ENCODE assay signal across 8 mouse cellular contexts in the genomic region with DNA sequence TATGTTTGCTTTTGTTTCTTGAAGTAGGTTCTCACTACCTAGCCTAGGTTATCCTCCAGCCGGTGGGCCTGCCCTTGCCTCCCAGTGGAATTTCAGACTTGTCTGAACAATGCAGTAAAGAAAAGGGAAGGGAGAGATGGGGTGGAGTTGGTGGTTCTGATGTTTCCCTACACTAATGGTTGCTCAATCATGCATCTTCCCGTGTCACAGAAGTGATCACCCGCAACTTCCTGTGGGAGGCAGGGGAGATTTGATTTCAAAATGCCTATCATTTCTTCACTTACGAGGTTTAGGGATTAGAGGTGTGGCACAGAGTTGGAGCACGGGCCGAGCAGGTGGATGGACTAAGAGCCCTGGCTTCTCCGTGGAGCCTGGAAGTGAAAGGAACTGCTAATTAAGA. TPM values are rescaled to one million over a fixed set of nuclear protein-coding genes. Genes with fewer than 3 reads are reported as not detected.
DNase-seq lines count a peak whose midpoint lies in the region; ATAC-seq lines count a peak whose summit lies in the region.

No protein-coding gene starts in this region.

- no peak overlapping the region for H3K9ac ChIP-seq in kidney, embryonic 14.5 days (ENCODE audit: low read depth, low read length)
- H3K9ac ChIP-seq in heart, embryonic 16.5 days (ENCODE audit: low read length), result no peak overlapping the region
- H3K9ac ChIP-seq in lung, embryonic 15.5 days, result no peak overlapping the region

- peak overlapping the region; percentile 78 for H3K4me3 ChIP-seq in kidney, embryonic 14.5 days (ENCODE audit: low read length)
- peak overlapping the region; percentile 72 for H3K4me3 ChIP-seq in heart, embryonic 16.5 days (ENCODE audit: low read length)
- peak overlapping the region; percentile 74 for H3K4me3 ChIP-seq in lung, embryonic 15.5 days

- peak overlapping the region; percentile 64 for H3K4me2 ChIP-seq in kidney, embryonic 14.5 days (replicated peaks; ENCODE audit: low read depth, low read length)
- H3K4me2 ChIP-seq in heart, embryonic 16.5 days (ENCODE audit: low read depth, low read length), result peak overlapping the region; percentile 77
- peak overlapping the region; percentile 84 for H3K4me2 ChIP-seq in lung, embryonic 15.5 days

- H3K27me3 ChIP-seq in kidney, embryonic 14.5 days (ENCODE audit: control insufficient read depth, insufficient read depth, low read length), result no peaks in the 10 kb centered on the region
- H3K27me3 ChIP-seq in heart, embryonic 16.5 days (ENCODE audit: control insufficient read depth, insufficient read depth, low read length), result no peaks in the 10 kb centered on the region
- H3K27me3 ChIP-seq in lung, embryonic 15.5 days, result no peaks in the 10 kb centered on the region

- DNase-seq in kidney, adult 11 months, result no peak
- peak; percentile 62 for DNase-seq in ZHBTc4 (ENCODE audit: low read depth, low spot score)
- DNase-seq in retina, postnatal 7 days (ENCODE audit: low read depth, low spot score), result peak; percentile 32
- DNase-seq in left cerebral cortex, postnatal 4 days, result no peak
- no peak for DNase-seq in adrenal gland, adult 18-20 months (ENCODE audit: low spot score in 2 of 2)

- no peaks in the 10 kb centered on the region for H3K9me3 ChIP-seq in kidney, embryonic 14.5 days (ENCODE audit: control insufficient read depth, low read length)
- H3K9me3 ChIP-seq in heart, embryonic 16.5 days (replicated peaks; ENCODE audit: control insufficient read depth, low read length), result no peaks in the 10 kb centered on the region
- no peaks in the 10 kb centered on the region for H3K9me3 ChIP-seq in lung, embryonic 15.5 days

- WGBS in kidney, embryonic 14.5 days, result 26% methylated on average over 7 of the region's 7 CpGs
- WGBS in heart, embryonic 16.5 days, result 41% methylated on average over 7 of the region's 7 CpGs
- WGBS in lung, embryonic 15.5 days, result 37% methylated on average over 7 of the region's 7 CpGs

- peaks cover 12% of the 10 kb centered on the region for H3K36me3 ChIP-seq in kidney, embryonic 14.5 days (ENCODE audit: control insufficient read depth, insufficient read depth, low read length)
- H3K36me3 ChIP-seq in heart, embryonic 16.5 days (ENCODE audit: control insufficient read depth, insufficient read depth), result peaks cover 9% of the 10 kb centered on the region
- peaks cover 11% of the 10 kb centered on the region for H3K36me3 ChIP-seq in lung, embryonic 15.5 days

- peaks cover 13% of the 10 kb centered on the region; the same call in 1 of the 2 replicates for H3K4me1 ChIP-seq in kidney, embryonic 14.5 days (ENCODE audit: control insufficient read depth, insufficient read depth, low read length)
- peaks cover 16% of the 10 kb centered on the region for H3K4me1 ChIP-seq in heart, embryonic 16.5 days (ENCODE audit: control insufficient read depth, insufficient read depth, low read length)
- peaks cover 23% of the 10 kb centered on the region for H3K4me1 ChIP-seq in lung, embryonic 15.5 days

- intact Hi-C loops in left cerebral cortex, postnatal 4 days (cut with DNase I), result no loop called here

- no peak overlapping the region for H3K27ac ChIP-seq in kidney, embryonic 14.5 days (ENCODE audit: low read depth, low read length)
- H3K27ac ChIP-seq in heart, embryonic 16.5 days (ENCODE audit: low read length), result no peak overlapping the region
- H3K27ac ChIP-seq in lung, embryonic 15.5 days, result peak overlapping the region; percentile 81; the same call in 1 of the 2 replicates

- ATAC-seq in kidney, embryonic 14.5 days (ENCODE audit: low FRiP score, low TSS enrichment), result no peak
- ATAC-seq in heart, embryonic 16.5 days (replicated peaks; ENCODE audit: extremely low read depth, insufficient read depth, low FRiP score), result no peak
- ATAC-seq in lung, embryonic 15.5 days (ENCODE audit: borderline replicate concordance, extremely low read depth, low FRiP score, low TSS enrichment), result no peak

RNA-seq across cellular contexts. Expression of gene Degs1, which starts 0.6 kb away (rescaled TPM):
- 103 and 118 TPM in 2 replicates for polyA plus RNA-seq in kidney, embryonic 14.5 days (2014; fragmentation: Nextera tagmentation; extraction: Ambion mirVana)
- 165 and 187 TPM in 2 replicates for polyA plus RNA-seq in heart, embryonic 16.5 days (2015; fragmentation: Nextera tagmentation; extraction: Ambion mirVana)
- polyA plus RNA-seq in lung, embryonic 15.5 days (2015; fragmentation: Nextera tagmentation; extraction: Ambion mirVana), result 130 and 131 TPM in 2 replicates
- 10 to 100 TPM; 44.9 to 51.8 TPM for total RNA-seq in left cerebral cortex, postnatal 4 days (2021)
- total RNA-seq in adrenal gland, adult 18-20 months (2021), result 10 to 100 TPM; 77.1 to 82.5 TPM

RNA-seq across cellular contexts. Expression of gene Fbxo28, which starts 58.2 kb away (rescaled TPM):
- 20.3 and 27.3 TPM in 2 replicates for polyA plus RNA-seq in kidney, embryonic 14.5 days (2014; fragmentation: Nextera tagmentation; extraction: Ambion mirVana)
- 11.5 and 12.5 TPM in 2 replicates for polyA plus RNA-seq in heart, embryonic 16.5 days (2015; fragmentation: Nextera tagmentation; extraction: Ambion mirVana)
- polyA plus RNA-seq in lung, embryonic 15.5 days (2015; fragmentation: Nextera tagmentation; extraction: Ambion mirVana), result 19.2 and 22.3 TPM in 2 replicates
- 10 to 100 TPM; 47.6 to 49.8 TPM for total RNA-seq in left cerebral cortex, postnatal 4 days (2021)
- 10 to 100 TPM; 35.2 to 50.7 TPM for total RNA-seq in adrenal gland, adult 18-20 months (2021)

Comparison
In these comparisons a context has a peak if more than half of its experiments do, and no peak if none do; other contexts are left out.
1. DNase-seq: peak in ZHBTc4 (single experiment) and retina, postnatal 7 days (single experiment); none in kidney, adult 11 months (single experiment), left cerebral cortex, postnatal 4 days (single experiment) and adrenal gland, adult 18-20 months (0 of 2).
2. Peak in every context shown above with its lines, with median percentiles within 50 percentile points of each other: H3K4me2 ChIP-seq and H3K4me3 ChIP-seq.